Mouse (Mus musculus): ENCODE results near the gene Ccdc78.
A peak's percentile ranks its signal among the peaks of the same experiment; 100 is the strongest.

The Ccdc78 gene

DNA sequence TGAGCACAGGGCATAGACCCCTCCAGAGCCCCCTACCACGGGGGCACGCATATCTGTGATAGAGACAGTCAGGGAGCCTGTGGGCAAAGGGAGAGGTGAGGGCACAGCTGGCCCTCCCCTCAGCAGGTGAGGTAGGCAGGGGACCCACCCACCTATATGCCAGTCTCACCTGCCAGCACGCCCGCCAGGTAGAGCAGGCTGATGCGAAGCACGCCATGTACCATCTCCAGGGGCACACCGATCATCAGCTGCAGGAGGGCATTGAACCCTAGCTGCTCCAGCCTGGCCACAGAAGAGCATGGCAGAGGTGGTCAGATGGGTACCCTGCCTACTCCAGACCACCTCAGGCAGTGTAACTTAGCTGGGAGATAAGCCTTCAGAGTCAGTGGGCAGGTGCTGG, 48.9 kb downstream of the Ccdc78 start:
- no peak for DNase-seq

DNA sequence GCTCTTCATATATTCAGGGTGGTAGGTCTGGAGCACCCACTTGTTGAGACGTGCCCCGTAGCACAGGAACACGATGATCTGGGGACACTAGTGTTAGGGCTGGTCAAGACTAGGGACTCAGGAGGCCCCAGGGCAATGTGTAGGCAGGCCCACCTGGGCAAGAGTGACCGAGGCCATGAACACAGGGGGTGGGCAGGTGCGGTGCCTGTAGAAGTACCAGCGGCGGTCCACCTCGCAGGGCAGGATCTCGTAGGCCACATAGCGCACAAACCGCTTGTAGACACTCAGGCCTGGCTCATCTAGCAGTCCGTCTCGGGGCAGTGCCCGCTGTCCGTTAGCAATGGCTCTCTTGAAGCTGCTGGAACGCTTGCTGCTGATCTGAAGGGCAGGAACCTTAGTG, 49.4 kb downstream of the Ccdc78 start:
- peak; percentile 43 for DNase-seq

DNA sequence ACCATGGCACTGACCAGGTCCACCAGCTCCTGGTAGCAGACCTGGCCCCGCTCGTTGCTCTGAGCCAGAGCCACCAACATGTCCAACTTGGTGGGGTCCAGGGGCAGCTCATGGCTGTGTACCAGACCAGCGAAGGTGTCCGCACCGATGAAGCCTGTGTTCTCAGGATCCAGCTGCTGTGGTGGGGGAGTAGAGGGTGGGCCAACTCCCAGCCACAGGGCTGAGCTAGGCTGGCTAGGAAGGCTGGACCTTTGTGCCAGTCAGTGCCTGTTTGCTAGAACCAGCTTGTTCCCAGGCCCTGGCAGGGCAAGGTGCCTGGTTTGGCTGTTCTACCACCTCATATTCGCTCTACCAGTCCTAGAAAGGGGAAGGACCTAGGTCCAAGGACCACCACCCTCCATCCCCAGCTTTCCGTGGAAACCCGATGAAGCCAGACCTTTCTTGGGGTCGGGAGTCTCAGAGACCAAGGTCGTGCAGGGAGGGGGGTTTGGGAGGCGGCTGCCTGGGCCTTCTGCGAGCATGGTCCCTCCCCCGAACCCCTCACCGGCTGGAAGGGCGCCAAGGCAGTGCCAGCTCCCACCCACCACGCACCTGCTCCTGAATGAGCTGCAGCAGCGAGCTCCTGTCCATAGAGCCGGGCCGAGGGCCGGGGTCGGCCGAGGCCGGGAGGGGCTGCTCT, 50.2 kb downstream of the Ccdc78 start:
- peak; percentile 64 for DNase-seq

DNA sequence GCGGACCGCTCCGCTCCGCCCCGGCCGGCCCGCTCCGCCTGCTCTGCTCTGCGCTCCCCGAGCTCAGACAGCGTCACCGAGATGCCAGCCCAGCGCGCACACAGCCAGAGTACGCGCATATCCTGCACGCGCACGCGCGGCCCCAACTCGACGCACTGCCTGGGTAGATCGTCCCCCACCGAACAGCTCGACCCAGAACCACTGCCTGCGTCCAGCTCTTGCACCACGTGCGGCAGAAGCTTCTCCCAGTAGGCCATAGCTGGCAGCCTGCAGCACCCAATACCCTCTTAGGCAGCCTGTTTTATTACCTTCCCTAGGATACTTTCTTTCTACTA, 50.7 kb downstream of the Ccdc78 start, which contains the start of gene Rhbdl1:
Gene Rhbdl1, minus strand, starts transcription at position 220 of the 335 bp plus-strand sequence.
- peak; percentile 77 for DNase-seq

DNA sequence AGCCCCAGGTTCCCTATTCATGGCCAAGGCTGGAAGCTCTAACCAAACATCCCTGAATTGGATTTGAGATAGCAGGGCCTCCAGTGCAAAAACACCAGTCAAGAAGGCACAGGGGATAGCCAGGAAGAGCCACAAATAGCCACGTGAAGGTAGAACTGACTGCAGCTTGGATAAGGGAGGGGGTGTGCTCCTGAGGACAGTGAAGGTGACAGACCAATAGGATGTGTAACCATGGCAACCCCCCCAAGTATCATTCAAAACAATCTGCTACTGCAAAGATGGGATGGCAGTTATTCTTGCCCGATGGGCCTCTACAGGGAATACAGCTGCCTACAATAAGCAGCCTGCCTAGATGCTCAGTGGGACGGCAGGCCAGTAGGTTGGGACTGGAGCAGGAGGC, 51.2 kb downstream of the Ccdc78 start:
- no peak for DNase-seq

DNA sequence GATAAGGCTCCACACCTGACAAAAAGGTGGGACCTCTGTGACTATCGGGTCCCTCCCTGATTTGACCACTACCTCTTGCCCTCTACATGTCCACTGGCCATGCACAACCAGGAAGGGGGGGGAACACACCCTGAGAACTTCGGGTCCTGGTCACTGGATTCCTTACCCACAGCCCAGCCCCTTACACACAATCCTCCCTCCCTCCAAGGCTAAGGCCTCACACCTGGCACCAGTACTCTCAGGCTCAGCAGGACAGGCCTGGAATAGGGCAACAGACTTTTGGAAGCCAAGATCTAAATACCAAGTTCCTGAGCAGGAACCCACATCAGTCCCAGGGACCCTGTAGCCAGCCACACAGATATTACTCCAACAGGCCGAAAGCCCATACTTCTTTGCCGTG, 52.5 kb downstream of the Ccdc78 start:
- peak; percentile 16 for DNase-seq

DNA sequence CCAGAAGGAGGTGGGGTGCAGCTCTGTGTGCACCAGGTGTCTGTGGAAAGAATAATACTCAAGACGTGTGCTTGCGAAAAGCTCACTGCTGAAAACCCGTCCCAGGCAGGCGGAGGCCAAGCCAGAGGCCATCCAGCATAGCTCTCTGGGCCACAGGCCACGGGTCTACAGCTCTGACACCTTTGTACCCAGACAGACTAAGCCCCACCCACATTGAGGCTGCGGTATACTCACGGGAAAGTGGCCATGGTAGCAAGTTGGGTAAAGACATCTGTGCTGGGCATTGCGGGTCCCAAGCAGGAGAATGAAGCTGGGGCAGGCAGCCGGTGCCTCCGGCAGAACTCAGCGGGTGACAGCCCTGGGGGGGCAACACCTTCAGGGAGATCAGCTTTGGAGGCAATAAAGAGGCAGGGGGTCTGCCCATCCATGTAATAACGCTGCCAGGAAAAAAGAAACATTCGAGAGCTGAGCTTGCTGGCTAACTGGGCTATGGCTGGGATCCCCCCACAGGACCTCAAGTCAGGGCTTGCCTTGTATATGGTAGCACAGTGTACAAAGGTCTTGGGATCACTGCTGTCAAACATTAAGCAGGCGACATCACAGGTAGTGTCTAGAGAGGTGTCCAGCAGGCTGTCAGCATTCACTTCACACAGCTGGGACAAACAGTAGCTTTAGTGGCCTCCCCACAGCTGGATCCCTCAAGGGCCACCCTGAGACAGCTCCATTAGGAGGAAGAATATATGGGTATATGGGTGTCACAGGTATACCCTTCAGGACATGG, 53.3 kb downstream of the Ccdc78 start:
- peak; percentile 76 for DNase-seq
